Mouse (Mus musculus): Measurements from ENCODE around the gene Cend1. TPM values are rescaled to one million over a fixed set of nuclear protein-coding genes. Genes with fewer than 3 reads are reported as not detected.

Gene Cend1
- total and polyA plus RNA-seq, 2 experiments from 2014 or later: 0.27 to 1.8 TPM

DNA sequence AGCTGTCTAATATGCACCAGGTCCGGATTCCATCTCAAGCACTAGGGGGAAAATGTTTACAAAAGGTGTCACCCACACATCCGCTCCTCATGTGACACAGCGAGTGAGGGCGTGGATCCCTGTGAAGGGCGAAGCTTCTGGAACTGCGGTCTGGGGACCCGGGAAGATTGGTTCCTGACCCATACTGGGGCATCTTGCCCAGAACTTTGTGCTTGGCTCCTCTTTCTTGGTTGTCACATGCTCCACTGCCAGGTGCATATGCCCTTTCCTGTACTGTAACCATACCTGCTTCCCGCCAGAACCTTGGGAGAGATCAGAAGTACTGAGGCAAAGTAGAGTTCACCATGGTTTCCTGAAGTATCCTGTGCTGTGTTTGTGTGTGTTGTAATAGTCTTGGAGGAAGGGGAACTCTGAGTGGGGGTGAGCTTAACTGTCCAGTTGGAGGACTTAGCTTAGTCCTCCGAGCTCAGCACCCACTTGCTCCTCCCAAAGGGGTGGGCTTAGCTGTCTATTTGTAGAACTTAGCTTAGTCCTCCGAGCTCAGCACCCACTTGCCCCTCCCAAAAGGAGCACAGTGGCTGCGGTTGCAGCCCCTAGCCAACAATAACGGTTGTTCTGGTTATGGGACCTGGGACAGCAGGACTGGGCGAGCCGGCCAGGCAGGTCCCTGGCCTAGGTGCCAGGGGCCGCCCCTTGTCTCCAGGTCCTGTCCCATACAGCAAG lies 31.3 kb upstream of the Cend1 start, which contains the start of gene Cracr2b:
TSS of gene Cracr2b (plus strand) at position 704 of the 723 bp plus-strand sequence.
- H3K9me3 ChIP-seq (replicated peaks; ENCODE audit: control insufficient read depth, low read length): no peaks in the 10 kb centered on the region
- H3K27ac ChIP-seq (ENCODE audit: low read depth): peak within 1 kb of the TSS; percentile 77
- H3K27me3 ChIP-seq (ENCODE audit: control insufficient read depth, insufficient read depth, low read length): peaks cover 16% of the 10 kb centered on the region; the same call in 1 of the 2 replicates
- H3K4me3 ChIP-seq (ENCODE audit: low read depth, low read length): peak within 1 kb of the TSS; percentile 63
- WGBS: 78% methylated on average over 15 of the region's 15 CpGs
- H3K4me2 ChIP-seq (ENCODE audit: low read depth, low read length): peak within 1 kb of the TSS; percentile 98
- peaks cover 21% of the 10 kb centered on the region for H3K4me1 ChIP-seq (ENCODE audit: control insufficient read depth, insufficient read depth)
- peaks cover 33% of the 10 kb centered on the region for H3K36me3 ChIP-seq (replicated peaks; ENCODE audit: control insufficient read depth, insufficient read depth, low read length)
- DNase-seq (ENCODE audit: low spot score) (no peak), ATAC-seq (ENCODE audit: insufficient read depth, low read depth) (no peak)
- TF ChIP-seq CTCF (IDR thresholded peaks at IDR 0.05; ENCODE audit: low read depth) (no peak), EP300 (IDR thresholded peaks at IDR 0.05; ENCODE audit: low read depth) (no peak)
- H3K9ac ChIP-seq (replicated peaks; ENCODE audit: low read depth, low read length): peak within 1 kb of the TSS; percentile 76

DNA sequence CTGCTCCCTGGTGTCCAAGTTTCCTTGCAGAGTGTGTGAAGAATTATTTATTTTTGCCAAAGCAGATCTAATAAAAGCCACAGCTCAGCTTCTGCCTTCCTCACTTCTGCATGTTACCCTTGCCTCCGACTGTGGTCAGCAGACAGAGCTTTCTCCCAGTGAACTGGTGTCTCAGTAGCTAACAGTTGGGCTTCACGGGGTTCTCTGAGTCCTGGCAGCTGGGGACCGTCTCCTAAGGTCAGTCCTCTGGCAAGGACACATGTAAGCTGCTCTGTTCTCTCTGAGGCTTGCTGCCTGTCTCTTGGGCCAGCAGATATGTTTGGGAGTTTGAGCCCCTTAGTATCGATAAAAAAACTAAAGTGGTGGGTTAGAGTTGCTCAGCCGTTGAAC lies 30.7 kb upstream of the Cend1 start:
- ATAC-seq (ENCODE audit: insufficient read depth, low read depth) (no peak), DNase-seq (ENCODE audit: low spot score) (no peak)
- Histone ChIP-seq H3K27me3 (ENCODE audit: control insufficient read depth, insufficient read depth, low read length) (peaks cover 16% of the 10 kb centered on the region; the same call in 1 of the 2 replicates), H3K4me3 (ENCODE audit: low read depth, low read length) (no peak overlapping the region), H3K9me3 (replicated peaks; ENCODE audit: control insufficient read depth, low read length) (no peaks in the 10 kb centered on the region), H3K4me2 (ENCODE audit: low read depth, low read length) (no peak overlapping the region), H3K4me1 (ENCODE audit: control insufficient read depth, insufficient read depth) (peaks cover 21% of the 10 kb centered on the region), H3K9ac (replicated peaks; ENCODE audit: low read depth, low read length) (no peak overlapping the region), H3K36me3 (replicated peaks; ENCODE audit: control insufficient read depth, insufficient read depth, low read length) (peaks cover 33% of the 10 kb centered on the region), H3K27ac (ENCODE audit: low read depth) (no peak overlapping the region)
- no peak for TF ChIP-seq CTCF (IDR thresholded peaks at IDR 0.05; ENCODE audit: low read depth)
- no peak for TF ChIP-seq EP300 (IDR thresholded peaks at IDR 0.05; ENCODE audit: low read depth)
- 63% methylated on average over 5 of the region's 5 CpGs for WGBS

DNA sequence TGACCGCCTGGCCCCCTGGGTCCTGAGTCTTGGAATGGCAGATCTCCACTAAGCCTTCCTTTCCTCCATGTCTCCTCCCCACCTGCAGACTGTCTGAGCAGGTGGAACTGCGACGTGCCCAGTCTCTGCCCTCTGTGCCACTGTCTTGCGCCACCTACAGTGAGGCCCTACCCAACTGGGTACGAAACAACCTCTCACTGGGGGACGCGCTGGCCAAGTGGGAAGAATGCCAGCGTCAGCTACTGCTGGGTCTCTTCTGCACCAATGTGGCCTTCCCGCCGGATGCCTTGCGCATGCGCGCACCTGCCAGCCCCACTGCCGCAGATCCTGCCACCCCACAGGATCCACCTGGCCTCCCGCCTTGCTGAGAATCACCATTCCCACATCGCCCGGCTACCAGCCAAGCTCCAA lies 30.0 kb upstream of the Cend1 start:
- WGBS: 91% methylated on average over 17 of the region's 17 CpGs
- DNase-seq (ENCODE audit: low spot score): no peak

DNA sequence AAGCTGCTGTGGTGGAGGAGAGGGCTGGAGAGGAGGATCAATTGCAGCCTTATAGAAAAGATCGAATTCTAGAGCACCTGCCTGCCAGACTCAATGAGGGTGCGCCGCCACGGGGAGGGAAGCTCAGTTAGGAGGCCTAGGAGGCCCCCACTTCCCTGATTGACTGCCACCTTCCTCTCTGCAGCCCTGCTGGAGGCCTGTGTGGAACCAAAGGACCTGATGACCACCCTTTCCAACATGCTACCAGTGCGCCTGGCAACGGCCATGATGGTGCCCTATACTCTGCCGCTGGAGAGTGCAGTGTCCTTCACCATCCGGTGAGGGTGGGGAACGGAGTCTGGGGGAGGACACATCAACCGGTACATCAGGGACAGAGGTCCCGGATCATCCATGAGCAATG lies 29.4 kb upstream of the Cend1 start:
- no peak for DNase-seq (ENCODE audit: low spot score)
- Histone ChIP-seq H3K36me3 (replicated peaks; ENCODE audit: control insufficient read depth, insufficient read depth, low read length) (peaks cover 33% of the 10 kb centered on the region), H3K27ac (ENCODE audit: low read depth) (no peak overlapping the region), H3K9ac (replicated peaks; ENCODE audit: low read depth, low read length) (no peak overlapping the region), H3K4me3 (ENCODE audit: low read depth, low read length) (no peak overlapping the region), H3K27me3 (ENCODE audit: control insufficient read depth, insufficient read depth, low read length) (peaks cover 5% of the 10 kb centered on the region; the same call in 1 of the 2 replicates), H3K4me1 (ENCODE audit: control insufficient read depth, insufficient read depth) (peaks cover 26% of the 10 kb centered on the region), H3K9me3 (replicated peaks; ENCODE audit: control insufficient read depth, low read length) (no peaks in the 10 kb centered on the region), H3K4me2 (ENCODE audit: low read depth, low read length) (no peak overlapping the region)
- no peak for ATAC-seq (ENCODE audit: insufficient read depth, low read depth)
- 95% methylated on average over 11 of the region's 11 CpGs for WGBS
- no peak for TF ChIP-seq CTCF (IDR thresholded peaks at IDR 0.05; ENCODE audit: low read depth)
- TF ChIP-seq EP300 (IDR thresholded peaks at IDR 0.05; ENCODE audit: low read depth): no peak

More for the DNA sequence above, 30.0 kb upstream of the Cend1 start:
- Histone ChIP-seq H3K9me3 (replicated peaks; ENCODE audit: control insufficient read depth, low read length) (no peaks in the 10 kb centered on the region), H3K4me1 (ENCODE audit: control insufficient read depth, insufficient read depth) (peaks cover 26% of the 10 kb centered on the region), H3K36me3 (replicated peaks; ENCODE audit: control insufficient read depth, insufficient read depth, low read length) (peaks cover 33% of the 10 kb centered on the region), H3K27me3 (ENCODE audit: control insufficient read depth, insufficient read depth, low read length) (peaks cover 12% of the 10 kb centered on the region; the same call in 1 of the 2 replicates), H3K4me3 (ENCODE audit: low read depth, low read length) (no peak overlapping the region), H3K4me2 (ENCODE audit: low read depth, low read length) (no peak overlapping the region), H3K27ac (ENCODE audit: low read depth) (no peak overlapping the region), H3K9ac (replicated peaks; ENCODE audit: low read depth, low read length) (no peak overlapping the region)
- TF ChIP-seq EP300 (IDR thresholded peaks at IDR 0.05; ENCODE audit: low read depth): no peak
- ATAC-seq (ENCODE audit: insufficient read depth, low read depth): no peak

DNA sequence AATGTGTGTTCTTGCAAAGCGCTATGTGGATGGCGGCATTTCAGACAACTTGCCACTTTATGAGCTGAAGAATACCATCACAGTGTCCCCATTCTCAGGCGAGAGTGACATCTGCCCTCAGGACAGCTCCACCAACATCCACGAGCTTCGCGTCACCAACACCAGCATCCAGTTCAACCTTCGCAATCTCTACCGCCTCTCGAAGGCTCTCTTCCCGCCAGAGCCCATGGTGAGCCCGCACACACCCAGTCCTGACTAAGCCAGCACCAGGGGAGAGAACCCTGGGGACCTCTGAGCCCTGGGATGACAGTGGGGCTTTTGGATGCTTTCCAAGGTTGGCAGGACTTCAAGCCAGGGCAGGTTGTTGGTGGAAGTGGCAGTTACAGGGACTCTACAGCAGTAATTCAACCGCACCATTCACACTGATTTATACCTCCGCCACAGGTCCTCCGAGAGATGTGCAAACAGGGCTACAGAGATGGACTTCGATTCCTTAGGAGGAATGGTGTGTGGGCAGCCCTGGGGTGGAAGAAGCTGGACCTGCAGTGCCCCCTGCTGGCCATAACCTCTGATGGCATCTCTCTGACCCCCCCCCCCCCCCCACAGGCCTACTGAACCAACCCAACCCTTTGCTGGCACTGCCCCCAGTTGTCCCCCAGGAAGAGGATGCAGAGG lies 28.8 kb upstream of the Cend1 start:
- Histone ChIP-seq H3K4me1 (ENCODE audit: control insufficient read depth, insufficient read depth) (peaks cover 26% of the 10 kb centered on the region), H3K4me3 (ENCODE audit: low read depth, low read length) (no peak overlapping the region), H3K27ac (ENCODE audit: low read depth) (no peak overlapping the region), H3K36me3 (replicated peaks; ENCODE audit: control insufficient read depth, insufficient read depth, low read length) (peaks cover 33% of the 10 kb centered on the region), H3K27me3 (ENCODE audit: control insufficient read depth, insufficient read depth, low read length) (no peaks in the 10 kb centered on the region), H3K9ac (replicated peaks; ENCODE audit: low read depth, low read length) (no peak overlapping the region), H3K9me3 (replicated peaks; ENCODE audit: control insufficient read depth, low read length) (no peaks in the 10 kb centered on the region), H3K4me2 (ENCODE audit: low read depth, low read length) (no peak overlapping the region)
- WGBS: 79% methylated on average over 15 of the region's 15 CpGs
- TF ChIP-seq CTCF (IDR thresholded peaks at IDR 0.05; ENCODE audit: low read depth) (peak; percentile 47), EP300 (IDR thresholded peaks at IDR 0.05; ENCODE audit: low read depth) (no peak)
- ATAC-seq (ENCODE audit: insufficient read depth, low read depth) (no peak), DNase-seq (ENCODE audit: low spot score) (peak; percentile 48)
